Mouse (Mus musculus) forebrain, embryonic 12.5 days (tissue): ENCODE results near the gene Gm20662. TPM values are rescaled to one million over a fixed set of nuclear protein-coding genes. Genes with fewer than 3 reads are reported as not detected.

Experiments
- ATAC-seq: fragments of 200-750 bp; cut with Nextera tagmentation; 2 replicates; pipeline ENCODE4 v1.8.0; 2017; ENCODE audit warnings: moderate TSS enrichment; ENCODE audit not compliant: low FRiP score
- H3K27ac ChIP-seq: fragments of 300-500 bp; sonication (generic); 2 replicates; pipeline ENCODE4 v1.5.1; 2016; ENCODE audit warnings: mild to moderate bottlenecking
- H3K27me3 ChIP-seq: fragments of 300-500 bp; sonication (generic); 2 replicates; pipeline ENCODE4 v1.6.1; 2016; ENCODE audit warnings: mild to moderate bottlenecking
- H3K36me3 ChIP-seq: fragments of 300-500 bp; sonication (generic); replicated peaks from 2 replicates; pipeline ENCODE4 v1.6.1; 2016; ENCODE audit warnings: mild to moderate bottlenecking
- H3K4me1 ChIP-seq: fragments of 300-500 bp; sonication (generic); 2 replicates; pipeline ENCODE4 v1.6.1; 2016
- H3K4me2 ChIP-seq: fragments of 300-500 bp; sonication (generic); 2 replicates; pipeline ENCODE4 v1.6.1; 2016; ENCODE audit warnings: mild to moderate bottlenecking, moderate library complexity
- H3K4me3 ChIP-seq: fragments of 300-500 bp; sonication (generic); replicated peaks from 2 replicates; pipeline ENCODE4 v1.5.1; 2016; ENCODE audit warnings: mild to moderate bottlenecking
- H3K9ac ChIP-seq: fragments of 300-500 bp; sonication (generic); 2 replicates; pipeline ENCODE4 v1.6.1; 2016; ENCODE audit warnings: mild to moderate bottlenecking
- H3K9me3 ChIP-seq: fragments of 300-500 bp; sonication (generic); 2 replicates; pipeline ENCODE4 v1.6.1; 2016
- WGBS: fragments of 180-500 bp; shearing (Covaris S2); methylation state at CpG from one replicate; pipeline ENCODE4 v1.1.7; 2016; 5-methylcytosine and 5-hydroxymethylcytosine counted together
- polyA plus RNA-seq: library from polyadenylated mRNA; unstranded; fragments of >200 nt; fragmentation: Nextera tagmentation; extraction: Ambion mirVana; gene quantifications from 2 replicates; pipeline ENCODE4 v1.2.1, GENCODE M21; 2016

Gene Gm20662
- polyA plus RNA-seq, 1 experiment from 2014 or later = not detected

DNA sequence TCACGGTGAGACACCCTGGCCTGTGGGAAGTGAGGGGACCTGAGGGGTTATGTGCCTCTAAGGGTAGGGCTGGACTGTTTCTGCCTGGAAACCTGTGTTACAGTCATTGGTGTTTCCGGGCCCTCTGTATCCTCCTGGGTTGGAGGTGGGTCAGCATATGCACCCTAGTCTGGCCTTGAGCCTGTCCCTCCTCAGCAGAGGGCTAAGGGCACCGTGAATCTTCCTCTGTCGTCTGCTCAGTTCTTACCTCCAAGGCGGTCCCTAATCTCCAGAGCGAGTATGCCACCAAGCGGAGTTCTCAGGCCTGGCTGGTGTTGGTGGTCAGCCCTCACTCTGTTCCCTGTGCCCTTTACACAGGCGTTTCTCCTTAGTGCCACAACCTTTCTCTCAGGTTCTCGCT lies 33.2 kb upstream of the Gm20662 start:
- Histone ChIP-seq H3K4me1 (peaks cover 12% of the 10 kb centered on the region), H3K9me3 (no peaks in the 10 kb centered on the region), H3K4me2 (no peak overlapping the region), H3K4me3 (no peak overlapping the region), H3K27me3 (no peaks in the 10 kb centered on the region), H3K9ac (no peak overlapping the region), H3K27ac (no peak overlapping the region), H3K36me3 (peaks cover 63% of the 10 kb centered on the region)
- WGBS = 91% methylated on average over 9 of the region's 9 CpGs
- ATAC-seq = no peak

DNA sequence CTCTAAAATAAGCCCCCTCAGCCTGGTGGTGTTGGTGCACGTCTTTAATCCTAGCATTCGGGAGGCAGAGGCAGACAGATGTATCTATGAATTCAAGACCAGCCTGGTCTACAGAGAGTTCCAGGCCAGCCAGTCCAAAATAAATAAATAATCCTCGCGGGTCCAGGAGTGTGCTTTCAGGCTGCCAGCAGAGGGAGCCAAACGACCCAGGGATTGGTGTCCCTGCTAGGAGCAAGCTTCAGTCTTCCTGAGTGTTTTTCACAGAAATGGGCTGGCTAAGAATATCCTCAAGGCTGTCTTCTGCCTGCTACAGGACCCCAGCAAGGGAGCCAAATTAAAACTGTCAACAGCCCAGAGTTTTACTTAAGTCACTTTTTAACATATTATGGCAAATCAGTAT lies 32.4 kb upstream of the Gm20662 start:
- Histone ChIP-seq H3K4me3 (no peak overlapping the region), H3K9me3 (no peaks in the 10 kb centered on the region), H3K27me3 (no peaks in the 10 kb centered on the region), H3K9ac (no peak overlapping the region), H3K4me2 (no peak overlapping the region), H3K27ac (no peak overlapping the region), H3K4me1 (peaks cover 12% of the 10 kb centered on the region), H3K36me3 (peaks cover 63% of the 10 kb centered on the region)
- ATAC-seq = 0 out of 2 replicates have a peak, but pooled peaks have one; percentile 41
- 28% methylated on average over 5 of the region's 5 CpGs for WGBS

DNA sequence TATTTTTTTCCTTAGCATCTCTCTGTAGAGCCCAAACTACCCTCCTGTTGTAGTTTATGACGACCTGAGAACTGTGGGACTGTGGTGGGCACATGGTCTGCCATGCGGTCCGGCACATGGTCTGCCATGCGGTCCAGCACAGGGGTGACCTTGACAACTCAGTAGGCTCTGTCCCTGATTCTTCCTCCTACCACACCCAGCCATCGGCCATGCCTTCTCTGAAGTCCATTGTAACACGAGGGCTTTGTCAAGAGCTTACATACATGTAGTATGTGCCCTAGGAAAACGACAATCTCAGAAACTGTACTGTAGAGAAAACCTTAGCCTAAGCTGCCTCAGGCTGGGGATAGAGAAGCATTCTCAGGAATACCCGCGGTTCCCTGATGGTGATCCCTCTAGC lies 31.5 kb upstream of the Gm20662 start:
- H3K9ac ChIP-seq = no peak overlapping the region
- H3K27me3 ChIP-seq = no peaks in the 10 kb centered on the region
- no peak overlapping the region for H3K4me2 ChIP-seq
- H3K27ac ChIP-seq = no peak overlapping the region
- H3K4me1 ChIP-seq = peaks cover 12% of the 10 kb centered on the region
- no peaks in the 10 kb centered on the region for H3K9me3 ChIP-seq
- peaks cover 63% of the 10 kb centered on the region for H3K36me3 ChIP-seq
- 93% methylated on average over 9 of the region's 9 CpGs for WGBS
- ATAC-seq = no peak
- H3K4me3 ChIP-seq = no peak overlapping the region

DNA sequence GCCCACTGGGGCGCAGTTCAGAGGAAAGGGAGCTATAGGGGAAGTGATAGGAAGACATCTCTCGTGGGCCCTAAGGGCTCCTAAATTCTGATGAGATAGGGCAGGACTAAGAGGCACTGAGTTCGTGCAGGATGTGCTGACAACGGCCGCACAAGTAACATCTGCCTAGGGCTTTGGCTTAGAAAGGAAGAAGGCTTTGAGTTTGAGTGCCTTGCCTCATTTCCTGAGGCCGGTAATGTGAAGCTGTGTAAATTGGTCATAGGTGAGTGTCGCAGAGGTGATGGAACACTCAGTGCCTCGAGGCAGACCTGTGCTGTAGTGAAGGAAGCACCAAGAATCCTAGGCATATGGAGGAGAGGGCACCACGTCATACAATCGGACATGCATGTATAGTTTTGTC lies 29.5 kb upstream of the Gm20662 start:
- peaks cover 64% of the 10 kb centered on the region for H3K36me3 ChIP-seq
- 93% methylated on average over 10 of the region's 10 CpGs for WGBS

DNA sequence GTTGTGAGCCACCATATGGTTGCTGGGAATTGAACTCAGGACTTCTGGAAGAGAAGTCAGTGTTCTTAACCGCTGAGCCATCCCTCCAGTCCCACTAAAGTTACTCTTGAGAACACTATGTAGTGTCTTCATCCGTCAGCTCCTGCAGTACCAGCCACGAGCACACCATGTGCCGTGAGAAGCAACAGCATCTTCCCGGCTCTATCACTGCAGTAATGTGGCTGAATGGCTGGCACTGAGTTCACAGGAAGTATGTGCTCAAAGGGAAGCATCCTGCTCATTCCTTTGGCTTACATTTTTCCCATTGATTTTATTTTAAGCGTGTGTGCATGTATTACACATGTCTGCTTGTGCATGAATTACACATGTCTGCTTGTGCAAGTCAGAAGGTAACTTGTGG lies 28.7 kb upstream of the Gm20662 start:
- Histone ChIP-seq H3K4me2 (no peak overlapping the region), H3K9ac (no peak overlapping the region), H3K27ac (no peak overlapping the region), H3K27me3 (no peaks in the 10 kb centered on the region), H3K4me3 (no peak overlapping the region), H3K9me3 (no peaks in the 10 kb centered on the region), H3K36me3 (peaks cover 57% of the 10 kb centered on the region), H3K4me1 (no peaks in the 10 kb centered on the region)
- 92% methylated on average over 6 of the region's 6 CpGs for WGBS
- no peak for ATAC-seq

More for the DNA sequence above, 29.5 kb upstream of the Gm20662 start:
- Histone ChIP-seq H3K27ac (no peak overlapping the region), H3K9me3 (no peaks in the 10 kb centered on the region), H3K4me2 (no peak overlapping the region), H3K9ac (no peak overlapping the region), H3K4me1 (peaks cover 4% of the 10 kb centered on the region; the same call in 1 of the 2 replicates), H3K4me3 (no peak overlapping the region), H3K27me3 (no peaks in the 10 kb centered on the region)
- no peak for ATAC-seq

DNA sequence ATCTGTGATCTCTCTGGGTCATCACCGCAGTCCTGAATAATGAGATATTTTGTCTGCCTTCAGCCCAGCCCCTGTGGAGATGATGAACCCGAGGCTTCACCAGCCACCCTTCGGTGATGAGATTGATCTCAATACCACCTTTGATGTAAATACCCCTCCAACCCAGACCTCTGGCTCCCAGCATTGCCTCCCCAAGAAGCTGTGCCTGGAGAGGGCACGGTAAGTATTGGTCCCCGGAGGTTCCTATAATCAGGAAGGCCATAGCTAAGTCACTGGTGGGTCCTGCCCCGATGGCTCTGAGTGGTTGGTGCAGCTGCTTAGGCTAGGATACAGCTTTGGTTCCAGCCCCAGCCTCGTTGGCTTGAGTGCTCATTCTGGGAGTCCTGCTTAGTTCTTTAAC lies 27.6 kb upstream of the Gm20662 start:
- Histone ChIP-seq H3K4me1 (no peaks in the 10 kb centered on the region), H3K4me3 (no peak overlapping the region), H3K27me3 (no peaks in the 10 kb centered on the region), H3K9ac (no peak overlapping the region), H3K9me3 (no peaks in the 10 kb centered on the region), H3K27ac (no peak overlapping the region), H3K36me3 (peaks cover 56% of the 10 kb centered on the region), H3K4me2 (no peak overlapping the region)
- WGBS = 92% methylated on average over 7 of the region's 7 CpGs
- no peak for ATAC-seq

DNA sequence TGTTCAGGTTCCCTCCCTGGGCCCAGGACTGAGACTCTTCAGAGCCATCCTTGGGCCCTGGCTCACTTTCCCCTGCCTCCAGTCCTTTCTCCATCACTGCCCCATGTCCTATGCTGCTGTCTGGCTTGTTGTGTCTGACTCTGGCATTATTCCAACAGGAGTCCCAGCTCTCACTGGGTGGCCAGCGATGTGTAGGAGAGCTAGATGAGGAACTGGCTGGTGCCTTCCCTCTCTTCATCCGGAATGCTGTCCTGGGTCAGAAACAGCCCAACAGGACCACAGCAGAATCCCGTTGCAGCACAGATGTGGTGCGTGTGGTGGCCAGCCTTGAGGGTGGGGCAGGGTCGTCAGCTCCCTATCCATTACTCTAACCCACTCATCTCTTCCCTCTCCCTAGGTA lies 25.8 kb upstream of the Gm20662 start:
- Histone ChIP-seq H3K27ac (no peak overlapping the region), H3K4me2 (no peak overlapping the region), H3K9me3 (no peaks in the 10 kb centered on the region), H3K4me3 (no peak overlapping the region), H3K9ac (no peak overlapping the region), H3K4me1 (no peaks in the 10 kb centered on the region), H3K36me3 (peaks cover 46% of the 10 kb centered on the region), H3K27me3 (no peaks in the 10 kb centered on the region)
- 91% methylated on average over 5 of the region's 5 CpGs for WGBS
- ATAC-seq = no peak

DNA sequence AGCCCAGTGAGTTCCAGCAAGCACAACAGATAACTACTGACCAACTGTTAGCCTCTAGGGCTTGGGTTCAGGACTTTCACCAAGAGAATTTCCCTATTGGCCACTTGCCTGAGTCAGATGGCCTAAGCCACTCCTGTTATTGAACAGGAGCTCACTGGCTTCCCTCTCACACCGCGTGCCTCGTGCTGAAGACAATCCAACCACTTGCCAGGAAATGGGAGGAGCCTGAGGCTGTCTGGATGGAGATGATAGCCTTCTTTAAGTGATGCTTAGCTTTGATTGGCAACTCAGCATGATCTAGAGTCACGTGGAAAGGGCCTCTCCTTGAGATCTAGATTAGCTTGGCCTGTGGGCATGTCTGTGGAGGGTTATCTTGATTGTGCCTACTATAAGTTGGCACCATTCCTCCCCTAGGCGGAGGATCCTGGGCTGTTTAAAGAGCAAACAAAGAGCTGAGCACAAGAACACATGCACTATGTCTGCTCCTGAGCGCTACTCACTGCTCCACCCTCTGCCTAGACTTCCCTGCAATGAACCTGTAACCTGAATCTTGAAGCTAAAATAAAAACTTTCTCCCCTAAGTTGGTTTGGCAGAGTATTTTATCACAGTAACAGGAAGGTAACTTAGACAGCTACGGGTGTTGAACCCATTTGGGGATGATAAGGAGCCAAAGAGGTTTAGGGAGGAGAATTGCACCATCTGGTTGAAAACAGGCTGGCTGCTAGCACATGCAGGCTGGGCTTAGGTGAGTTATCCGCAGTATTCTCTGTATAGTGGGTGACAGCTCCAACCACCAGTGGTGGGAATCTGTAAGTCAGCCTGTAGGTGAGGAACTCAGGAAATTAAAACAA lies 24.2 kb upstream of the Gm20662 start:
- 80% methylated on average over 8 of the region's 8 CpGs for WGBS
- no peaks in the 10 kb centered on the region for H3K9me3 ChIP-seq
- no peak overlapping the region for H3K27ac ChIP-seq
- no peaks in the 10 kb centered on the region for H3K27me3 ChIP-seq
- ATAC-seq = no peak
- no peak overlapping the region for H3K4me2 ChIP-seq
- no peaks in the 10 kb centered on the region for H3K4me1 ChIP-seq
- H3K36me3 ChIP-seq = peaks cover 43% of the 10 kb centered on the region
- H3K4me3 ChIP-seq = no peak overlapping the region
- H3K9ac ChIP-seq = no peak overlapping the region

DNA sequence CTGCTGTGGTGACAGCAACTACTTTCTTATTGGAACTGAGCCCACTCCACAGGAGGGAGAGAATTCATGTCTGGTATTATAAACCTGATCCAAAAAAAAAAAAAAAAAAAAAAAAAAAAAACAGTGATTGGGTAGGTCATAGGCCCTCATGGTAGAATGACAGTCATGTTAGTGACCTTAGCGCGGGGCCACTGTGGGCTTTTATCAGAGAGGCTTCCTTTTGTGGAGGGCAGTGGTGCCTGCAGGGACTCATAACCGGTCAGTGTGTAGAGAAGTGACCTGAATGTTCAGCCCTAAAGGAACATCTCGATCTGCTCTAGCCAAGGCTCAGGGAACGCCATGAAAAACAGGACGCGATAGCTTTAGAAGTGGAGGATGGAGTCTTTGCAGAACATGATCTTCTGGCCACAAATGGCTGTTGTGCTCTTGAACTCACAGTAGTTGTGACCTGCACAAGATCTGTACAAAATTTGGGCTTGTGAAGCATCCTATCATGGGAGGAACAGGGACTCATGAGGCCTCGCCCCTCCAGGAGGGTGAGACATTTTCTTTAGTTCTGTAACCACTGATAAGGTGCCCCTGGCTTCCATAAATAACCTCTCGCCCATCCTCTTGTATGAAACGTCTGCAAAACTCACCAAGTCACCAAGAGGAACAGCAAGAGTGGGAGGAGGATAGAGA lies 21.5 kb upstream of the Gm20662 start:
- 90% methylated on average over 10 of the region's 10 CpGs for WGBS
- no peaks in the 10 kb centered on the region for H3K9me3 ChIP-seq
- H3K36me3 ChIP-seq = peaks cover 26% of the 10 kb centered on the region
- no peak overlapping the region for H3K4me2 ChIP-seq
- H3K4me1 ChIP-seq = no peaks in the 10 kb centered on the region
- no peaks in the 10 kb centered on the region for H3K27me3 ChIP-seq
- no peak for ATAC-seq
- no peak overlapping the region for H3K9ac ChIP-seq
- H3K4me3 ChIP-seq = no peak overlapping the region
- H3K27ac ChIP-seq = no peak overlapping the region

DNA sequence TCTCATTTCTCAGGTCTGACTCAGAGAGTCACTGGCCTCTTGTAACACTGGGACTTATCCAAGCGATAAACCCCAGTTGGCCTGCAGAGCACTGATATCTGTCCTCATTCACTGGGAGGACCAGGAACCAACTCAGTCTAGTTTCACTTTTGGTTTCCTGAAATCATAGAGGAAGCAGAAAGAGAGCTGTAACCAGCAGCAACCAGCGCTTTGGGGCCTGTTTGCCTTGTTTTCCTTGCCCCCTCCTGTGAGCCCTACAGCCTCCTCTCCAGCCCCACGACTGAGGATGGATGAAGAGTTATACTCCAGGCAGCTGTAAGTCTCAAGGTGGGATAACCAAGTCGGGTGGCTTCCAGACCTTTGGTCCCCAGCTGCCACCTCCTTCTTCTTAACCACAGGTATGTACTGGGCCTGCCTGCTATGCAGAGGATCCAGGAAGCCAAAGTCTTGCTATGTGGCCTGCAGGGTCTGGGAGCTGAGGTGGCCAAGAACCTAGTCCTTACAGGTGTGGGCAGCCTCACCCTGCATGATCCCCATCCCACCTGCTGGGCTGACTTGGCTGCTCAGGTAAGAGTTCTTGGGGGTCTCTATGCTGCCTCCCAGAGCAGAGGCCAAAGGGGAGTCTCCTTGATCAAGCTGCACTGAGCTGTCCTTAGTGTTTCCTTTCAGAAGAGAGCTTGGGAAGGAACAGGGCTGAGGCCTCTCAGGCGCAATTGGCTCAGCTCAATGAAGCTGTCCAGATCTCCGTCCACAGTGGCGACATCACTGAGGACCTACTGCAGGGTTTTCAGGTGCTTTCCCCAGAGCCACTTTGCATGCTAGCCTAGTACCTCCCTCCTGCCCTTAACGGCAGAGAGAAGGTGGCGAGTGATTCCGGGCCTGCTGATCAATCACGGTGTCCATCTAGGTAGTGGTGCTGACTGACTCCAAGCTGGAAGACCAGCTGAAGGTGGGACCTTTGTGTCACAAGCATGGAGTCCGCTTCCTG lies 20.5 kb upstream of the Gm20662 start, which contains the start of gene Uba7:
Uba7 (plus strand) TSS at position 107 of the 988 bp plus-strand sequence.
- H3K4me3 ChIP-seq = no peak within 1 kb of the TSS
- WGBS = 75% methylated on average over 12 of the region's 12 CpGs
- no peaks in the 10 kb centered on the region for H3K4me1 ChIP-seq
- H3K36me3 ChIP-seq = peaks cover 16% of the 10 kb centered on the region
- no peaks in the 10 kb centered on the region for H3K9me3 ChIP-seq
- H3K27me3 ChIP-seq = no peaks in the 10 kb centered on the region
- ATAC-seq = no peak
- H3K9ac ChIP-seq = no peak within 1 kb of the TSS
- H3K27ac ChIP-seq = no peak within 1 kb of the TSS
- H3K4me2 ChIP-seq = 0 out of 2 replicates have a peak within 1 kb of the TSS, but pooled peaks have one; percentile 6

DNA sequence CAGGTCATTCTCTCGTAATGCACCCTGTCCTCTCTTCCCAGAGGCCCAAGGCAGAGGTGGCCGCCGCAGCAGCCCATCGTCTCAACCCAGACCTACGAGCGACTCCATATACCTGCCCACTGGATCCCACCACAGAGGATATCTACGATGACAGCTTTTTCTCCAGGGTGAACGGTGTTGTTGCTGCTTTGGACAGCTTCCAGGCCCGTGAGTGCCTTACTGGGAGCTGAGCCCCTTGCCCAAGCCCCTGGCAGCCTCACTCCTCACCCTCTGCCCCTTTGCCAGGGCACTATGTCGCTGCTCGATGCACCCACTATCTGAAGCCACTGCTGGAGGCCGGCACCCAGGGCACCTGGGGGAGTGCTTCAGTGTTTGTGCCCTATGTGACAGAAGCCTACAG lies 17.3 kb upstream of the Gm20662 start:
- H3K9ac ChIP-seq = no peak overlapping the region
- peaks cover 3% of the 10 kb centered on the region; the same call in 1 of the 2 replicates for H3K27me3 ChIP-seq
- no peak for ATAC-seq
- no peak overlapping the region for H3K4me2 ChIP-seq
- 92% methylated on average over 12 of the region's 12 CpGs for WGBS
- H3K27ac ChIP-seq = no peak overlapping the region
- H3K9me3 ChIP-seq = no peaks in the 10 kb centered on the region
- H3K36me3 ChIP-seq = no peaks in the 10 kb centered on the region
- no peak overlapping the region for H3K4me3 ChIP-seq
- H3K4me1 ChIP-seq = peaks cover 21% of the 10 kb centered on the region
